8 mouse cellular contexts compared by ENCODE assay signal in the genomic region with DNA sequence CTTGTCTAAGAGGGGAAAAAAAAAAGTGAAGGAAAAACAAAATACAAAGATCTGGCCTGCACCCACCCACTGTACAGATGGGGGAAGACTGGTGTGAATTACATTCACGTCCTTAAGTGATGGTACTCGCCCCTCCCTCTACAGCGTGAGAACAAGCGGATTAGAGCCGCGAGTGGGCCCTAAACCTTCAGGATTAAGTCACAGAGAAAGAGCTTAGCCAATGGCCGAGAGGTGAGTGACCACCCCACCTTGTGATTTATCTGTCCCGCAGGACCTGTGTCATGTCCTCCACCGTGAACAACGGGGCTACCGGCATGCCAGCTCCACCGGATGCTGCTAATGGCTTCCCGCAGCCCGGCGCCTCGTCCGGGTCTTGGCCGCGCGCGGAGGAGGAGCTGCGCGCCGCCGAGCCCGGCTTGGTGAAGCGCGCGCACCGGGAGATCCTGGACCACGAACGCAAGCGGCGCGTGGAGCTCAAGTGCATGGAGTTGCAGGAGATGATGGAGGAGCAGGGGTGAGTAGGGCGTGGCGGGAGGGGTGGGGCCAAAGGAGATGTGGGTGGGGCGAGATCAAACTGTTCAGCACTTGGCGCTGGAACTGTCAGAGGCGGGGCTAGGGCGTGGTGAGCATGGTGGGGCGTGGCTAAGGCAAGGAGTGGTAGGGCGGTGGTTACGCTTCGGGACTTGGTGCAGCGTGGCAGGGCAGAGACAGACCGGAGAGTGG. TPM values are rescaled to one million over a fixed set of nuclear protein-coding genes. Genes with fewer than 3 reads are reported as not detected.
DNase-seq lines count a peak whose midpoint lies in the region; ATAC-seq lines count a peak whose summit lies in the region.

No protein-coding gene starts in this region.

- H3K9me3 ChIP-seq in forebrain, embryonic 16.5 days (ENCODE audit: control insufficient read depth, low read length), result no peaks in the 10 kb centered on the region
- no peaks in the 10 kb centered on the region for H3K9me3 ChIP-seq in hindbrain, embryonic 14.5 days (ENCODE audit: control insufficient read depth, low read length)

- 1% methylated on average over 47 of the region's 47 CpGs for WGBS in forebrain, embryonic 16.5 days
- WGBS in hindbrain, embryonic 14.5 days, result 1% methylated on average over 47 of the region's 47 CpGs

- H3K4me2 ChIP-seq in forebrain, embryonic 16.5 days (ENCODE audit: low read length), result peak overlapping the region; percentile 91
- H3K4me2 ChIP-seq in hindbrain, embryonic 14.5 days (replicated peaks), result peak overlapping the region; percentile 61

- H3K36me3 ChIP-seq in forebrain, embryonic 16.5 days (ENCODE audit: control insufficient read depth, insufficient read depth), result no peaks in the 10 kb centered on the region
- H3K36me3 ChIP-seq in hindbrain, embryonic 14.5 days (replicated peaks; ENCODE audit: control insufficient read depth, insufficient read depth), result no peaks in the 10 kb centered on the region

- peaks cover 25% of the 10 kb centered on the region for H3K4me1 ChIP-seq in forebrain, embryonic 16.5 days (replicated peaks; ENCODE audit: control insufficient read depth, insufficient read depth, low read length)
- peaks cover 13% of the 10 kb centered on the region for H3K4me1 ChIP-seq in hindbrain, embryonic 14.5 days (replicated peaks; ENCODE audit: control insufficient read depth, insufficient read depth, low read length)

- H3K27me3 ChIP-seq in forebrain, embryonic 16.5 days (replicated peaks; ENCODE audit: control insufficient read depth, insufficient read depth, low read length), result no peaks in the 10 kb centered on the region; the same call in 1 of the 2 replicates
- no peaks in the 10 kb centered on the region for H3K27me3 ChIP-seq in hindbrain, embryonic 14.5 days (ENCODE audit: control insufficient read depth, insufficient read depth, low read length)

- peak overlapping the region; percentile 57 for H3K27ac ChIP-seq in forebrain, embryonic 16.5 days (ENCODE audit: low read length)
- H3K27ac ChIP-seq in hindbrain, embryonic 14.5 days, result peak overlapping the region; percentile 49

- DNase-seq in R1 (ENCODE audit: low read depth, low spot score), result peak; percentile 98
- DNase-seq in cerebellum, adult 11-12 months, result peak; percentile 82
- peak; percentile 79 for DNase-seq in hindbrain, embryonic 14.5 days (ENCODE audit: low spot score)
- peak; percentile 56 to 59 for DNase-seq in layer of hippocampus, postnatal 36 days
- peak; percentile 47 for DNase-seq in lung, postnatal 14 days
- DNase-seq in retina, embryonic 14.5 days (ENCODE audit: low spot score), result peak; percentile 90
- peak; percentile 41 to 60 for DNase-seq in thymus, postnatal 36 days

- peak overlapping the region; percentile 53 for H3K4me3 ChIP-seq in forebrain, embryonic 16.5 days (replicated peaks; ENCODE audit: low read length)
- H3K4me3 ChIP-seq in hindbrain, embryonic 14.5 days (replicated peaks; ENCODE audit: low read length), result peak overlapping the region; percentile 38

- peak overlapping the region; percentile 68 for H3K9ac ChIP-seq in forebrain, embryonic 16.5 days (replicated peaks; ENCODE audit: low read depth, low read length)
- peak overlapping the region; percentile 49 for H3K9ac ChIP-seq in hindbrain, embryonic 14.5 days

- peak; percentile 90 for ATAC-seq in forebrain, embryonic 16.5 days
- peak; percentile 81 for ATAC-seq in hindbrain, embryonic 14.5 days (ENCODE audit: low FRiP score)

RNA-seq across cellular contexts. Expression of a gene that starts 28.2 kb away (rescaled TPM):
- 44.0 and 60.9 TPM in 2 replicates for polyA plus RNA-seq in forebrain, embryonic 16.5 days (2015; fragmentation: Nextera tagmentation; extraction: Ambion mirVana)
- polyA plus RNA-seq in hindbrain, embryonic 14.5 days (2014; fragmentation: Nextera tagmentation; extraction: Ambion mirVana), result 49.3 and 51.3 TPM in 2 replicates
- total RNA-seq in layer of hippocampus, postnatal 36 days (2021), result 10 to 100 TPM; 83.5 to 86.9 TPM

RNA-seq across cellular contexts. Expression of a gene that starts 52.8 kb away (rescaled TPM):
- polyA plus RNA-seq in forebrain, embryonic 16.5 days (2015; fragmentation: Nextera tagmentation; extraction: Ambion mirVana), result 7.3 and 9.6 TPM in 2 replicates
- polyA plus RNA-seq in hindbrain, embryonic 14.5 days (2014; fragmentation: Nextera tagmentation; extraction: Ambion mirVana), result 10.3 and 10.6 TPM in 2 replicates
- 10 to 100 TPM; 19.2 to 28.1 TPM for total RNA-seq in layer of hippocampus, postnatal 36 days (2021)

RNA-seq across cellular contexts. Expression of a gene that starts 56.6 kb away (rescaled TPM):
- 562 and 563 TPM in 2 replicates for polyA plus RNA-seq in forebrain, embryonic 16.5 days (2015; fragmentation: Nextera tagmentation; extraction: Ambion mirVana)
- polyA plus RNA-seq in hindbrain, embryonic 14.5 days (2014; fragmentation: Nextera tagmentation; extraction: Ambion mirVana), result 599 and 617 TPM in 2 replicates
- 100 to 1,000 TPM; 387 to 407 TPM for total RNA-seq in layer of hippocampus, postnatal 36 days (2021)

RNA-seq across cellular contexts. Expression of a gene that starts 56.7 kb away (rescaled TPM):
- 0.23 and 0.35 TPM in 2 replicates for polyA plus RNA-seq in forebrain, embryonic 16.5 days (2015; fragmentation: Nextera tagmentation; extraction: Ambion mirVana)
- polyA plus RNA-seq in hindbrain, embryonic 14.5 days (2014; fragmentation: Nextera tagmentation; extraction: Ambion mirVana), result 0.25 and 0.30 TPM in 2 replicates
- total RNA-seq in layer of hippocampus, postnatal 36 days (2021), result not detected

Comparison
In these comparisons a context has a peak if more than half of its experiments do, and no peak if none do; other contexts are left out.
1. Peak in every context shown above with its lines: DNase-seq, ATAC-seq, H3K4me3 ChIP-seq and H3K27ac ChIP-seq.
2. DNase-seq: peak in every context shown above with its lines; median percentile 98 in R1; 90 in retina, embryonic 14.5 days; 82 in cerebellum, adult 11-12 months; 79 in hindbrain, embryonic 14.5 days; 58 in layer of hippocampus, postnatal 36 days; 50 in thymus, postnatal 36 days; 47 in lung, postnatal 14 days.